Mouse (Mus musculus) neural tube, embryonic 11.5 days (tissue): ENCODE measurements around the gene Clptm1. TPM values are rescaled to one million over a fixed set of nuclear protein-coding genes. Genes with fewer than 3 reads are reported as not detected.

Source experiments
- ATAC-seq: fragments of 200-750 bp; cut with Nextera tagmentation; 2 replicates; pipeline ENCODE4 v1.8.0; 2017; ENCODE audit warnings: moderate number of reproducible peaks, mild to moderate bottlenecking, moderate TSS enrichment, moderate library complexity; ENCODE audit not compliant: insufficient read depth, low FRiP score, low TSS enrichment
- DNase-seq: peaks from one replicate; pipeline ENCODE4 v3.0.0-alpha.2; 2015; ENCODE audit warnings: low spot score
- H3K27ac ChIP-seq: fragments of 300-500 bp; sonication (generic); 2 replicates; pipeline ENCODE4 v1.5.1; 2014; ENCODE audit warnings: low read depth, mild to moderate bottlenecking, low read length
- H3K27me3 ChIP-seq: fragments of 300-500 bp; sonication (generic); 2 replicates; pipeline ENCODE4 v1.6.1; 2014; ENCODE audit warnings: mild to moderate bottlenecking, low read length, mixed read lengths; ENCODE audit not compliant: control insufficient read depth, insufficient read depth
- H3K36me3 ChIP-seq: fragments of 300-500 bp; sonication (generic); 2 replicates; pipeline ENCODE4 v1.6.1; 2014; ENCODE audit warnings: mild to moderate bottlenecking, low read length, moderate library complexity, mixed read lengths; ENCODE audit not compliant: control insufficient read depth, insufficient read depth
- H3K4me1 ChIP-seq: fragments of 300-500 bp; sonication (generic); 2 replicates; pipeline ENCODE4 v1.6.1; 2014; ENCODE audit warnings: low read length, mixed read lengths; ENCODE audit not compliant: control insufficient read depth, insufficient read depth
- H3K4me2 ChIP-seq: fragments of 300-500 bp; sonication (generic); 2 replicates; pipeline ENCODE4 v1.6.1; 2014; ENCODE audit warnings: low read depth, mild to moderate bottlenecking, moderate library complexity
- H3K4me3 ChIP-seq: fragments of 300-500 bp; sonication (generic); 2 replicates; pipeline ENCODE4 v1.5.1; 2014; ENCODE audit warnings: low read depth, low read length
- H3K9ac ChIP-seq: fragments of 300-500 bp; sonication (generic); 2 replicates; pipeline ENCODE4 v1.6.1; 2014; ENCODE audit warnings: mild to moderate bottlenecking, low read length
- H3K9me3 ChIP-seq: fragments of 300-500 bp; sonication (generic); 2 replicates; pipeline ENCODE4 v1.6.1; 2016; ENCODE audit warnings: low read length; ENCODE audit not compliant: control insufficient read depth
- WGBS: fragments of 180-500 bp; shearing (Covaris S2); extraction: QIAGEN DNeasy Blood & Tissue Kit; methylation state at CpG from one replicate; pipeline ENCODE4 v1.1.7; 2014; 5-methylcytosine and 5-hydroxymethylcytosine counted together
- polyA plus RNA-seq: library from polyadenylated mRNA; unstranded; fragments of >200 nt; fragmentation: Nextera tagmentation; extraction: Ambion mirVana; gene quantifications from 2 replicates; pipeline ENCODE4 v1.2.1, GENCODE M21; 2014

Clptm1 gene
- polyA plus RNA-seq, 1 experiment from 2014 or later = 104 TPM

DNA sequence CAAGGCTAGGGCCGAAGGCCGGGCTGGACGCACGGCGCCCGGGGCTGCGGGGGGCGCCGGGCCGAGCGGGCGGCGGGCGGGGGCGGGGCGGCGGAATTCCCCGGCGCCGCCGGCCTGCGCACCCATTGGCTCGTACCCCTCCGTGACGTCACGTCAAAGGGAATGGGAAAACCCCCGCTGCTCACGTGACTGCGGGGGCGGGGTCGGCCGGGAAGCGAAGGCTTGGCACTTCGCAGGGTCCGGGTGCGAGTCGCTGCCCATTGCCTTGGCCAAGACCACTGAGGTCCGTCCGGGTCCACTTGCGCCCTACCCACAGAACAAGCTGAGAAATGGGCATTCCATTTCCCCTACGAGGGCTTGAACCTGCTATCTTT, 35.5 kb downstream of the Clptm1 start, which contains the start of gene Relb:
Relb (minus strand) TSS at position 78 of the 374 bp plus-strand sequence.
- 1% methylated on average over 25 of the region's 41 CpGs for WGBS
- no peaks in the 10 kb centered on the region for H3K4me1 ChIP-seq
- H3K27me3 ChIP-seq = no peaks in the 10 kb centered on the region
- peak within 1 kb of the TSS; percentile 73 for H3K4me3 ChIP-seq
- ATAC-seq (peak; percentile 75), DNase-seq (peak; percentile 91)
- H3K4me2 ChIP-seq = peak within 1 kb of the TSS; percentile 91
- peak within 1 kb of the TSS; percentile 42 for H3K9ac ChIP-seq
- no peaks in the 10 kb centered on the region for H3K9me3 ChIP-seq
- H3K36me3 ChIP-seq = peaks cover 10% of the 10 kb centered on the region
- no peak within 1 kb of the TSS for H3K27ac ChIP-seq

DNA sequence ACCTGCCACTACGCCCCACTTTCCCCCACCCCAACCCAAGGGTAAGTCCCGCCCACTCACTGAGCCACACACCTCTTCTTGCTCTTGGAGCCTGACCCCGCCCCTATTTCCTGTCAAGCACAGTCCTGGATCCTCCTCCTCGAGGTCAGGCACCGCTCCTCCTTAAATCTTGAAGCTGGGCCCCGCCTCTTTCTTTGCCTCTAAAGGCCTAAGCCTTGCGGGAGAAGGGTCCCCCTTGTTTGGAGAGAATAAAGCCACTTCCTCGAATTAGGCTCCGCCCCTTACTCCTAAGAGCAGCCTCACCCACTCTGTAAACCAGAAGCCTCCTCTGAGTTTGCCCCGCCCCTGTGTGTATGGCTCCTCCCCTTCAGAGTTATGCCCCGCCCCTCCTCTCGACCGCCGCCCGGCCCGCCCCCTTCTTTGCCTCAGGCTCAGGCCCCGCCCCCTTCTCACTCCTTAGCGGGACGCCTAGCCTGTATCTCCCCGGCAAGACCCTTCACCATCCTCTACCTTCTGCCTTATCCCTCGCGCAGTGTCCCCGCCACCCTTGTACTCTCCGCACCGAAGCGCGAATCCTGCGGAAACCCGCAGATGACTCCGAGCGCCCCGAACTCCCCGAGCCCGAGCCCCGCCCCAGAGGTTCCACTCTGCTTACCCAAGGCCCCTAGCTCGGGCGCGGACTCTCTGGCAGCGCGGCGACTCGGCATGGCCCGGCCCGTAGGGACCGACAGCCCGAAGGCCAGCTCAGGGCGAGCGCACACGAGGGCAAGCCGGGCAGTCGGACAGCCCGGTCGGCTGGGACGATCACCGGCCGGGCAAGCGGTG, 36.1 kb downstream of the Clptm1 start:
- ATAC-seq (peak; percentile 86), DNase-seq (peak; percentile 87)
- H3K27ac ChIP-seq = no peak overlapping the region
- no peaks in the 10 kb centered on the region for H3K4me1 ChIP-seq
- H3K9me3 ChIP-seq = no peaks in the 10 kb centered on the region
- H3K4me2 ChIP-seq = peak overlapping the region; percentile 91
- no peaks in the 10 kb centered on the region for H3K27me3 ChIP-seq
- under 1% methylated on average over 51 of the region's 57 CpGs for WGBS
- peak overlapping the region; percentile 73 for H3K4me3 ChIP-seq
- H3K9ac ChIP-seq = peak overlapping the region; percentile 42
- peaks cover 7% of the 10 kb centered on the region for H3K36me3 ChIP-seq

DNA sequence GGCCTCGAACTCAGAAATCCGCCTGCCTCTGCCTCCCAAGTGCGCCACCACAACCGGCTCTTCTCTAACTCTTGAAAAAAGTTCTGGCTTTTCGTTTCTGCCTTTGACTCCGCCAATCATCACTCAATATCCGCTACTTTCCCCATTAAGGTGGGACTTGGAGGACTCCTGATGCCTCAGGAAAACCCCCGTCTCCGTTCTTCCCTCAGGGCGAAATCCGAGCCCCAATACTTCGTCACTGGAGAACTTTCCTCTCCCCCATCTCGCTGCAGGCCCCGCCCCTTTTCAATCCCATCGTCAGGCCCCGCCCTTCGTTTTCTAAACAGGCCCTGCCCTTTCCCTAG, 36.7 kb downstream of the Clptm1 start:
- DNase-seq (no peak), ATAC-seq (no peak)
- Histone ChIP-seq H3K4me3 (peak overlapping the region; percentile 73), H3K4me1 (no peaks in the 10 kb centered on the region), H3K36me3 (0 out of 2 replicates have a peak, but pooled peaks cover 2% of the 10 kb centered on the region), H3K9ac (no peak overlapping the region), H3K27ac (no peak overlapping the region), H3K4me2 (peak overlapping the region; percentile 91), H3K27me3 (no peaks in the 10 kb centered on the region), H3K9me3 (no peaks in the 10 kb centered on the region)
- 14% methylated on average over 17 of the region's 17 CpGs for WGBS

DNA sequence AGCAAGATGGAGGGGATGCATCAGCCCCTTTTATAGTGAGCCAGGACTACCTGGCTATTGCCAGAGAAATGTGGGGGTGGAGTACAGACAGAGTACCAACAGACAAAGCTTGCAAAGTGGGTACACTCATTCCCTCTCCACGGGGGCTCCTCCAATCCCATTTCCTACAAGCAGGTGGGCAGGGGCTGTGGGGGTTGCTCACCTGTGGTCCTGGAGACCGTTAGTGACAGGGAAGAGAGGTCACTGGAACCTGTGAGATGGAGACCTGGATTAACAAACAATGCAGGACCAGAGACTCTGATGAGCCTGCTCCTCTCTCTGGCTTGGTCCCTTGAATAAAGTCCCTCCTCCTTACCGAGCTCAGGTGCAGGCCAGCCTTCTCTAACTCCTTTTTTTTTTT, 37.1 kb downstream of the Clptm1 start:
- Histone ChIP-seq H3K4me1 (no peaks in the 10 kb centered on the region), H3K9me3 (no peaks in the 10 kb centered on the region), H3K36me3 (0 out of 2 replicates have a peak, but pooled peaks cover under 1% of the 10 kb centered on the region), H3K4me2 (peak overlapping the region; percentile 91; the same call in 1 of the 2 replicates), H3K27ac (no peak overlapping the region), H3K9ac (no peak overlapping the region), H3K27me3 (no peaks in the 10 kb centered on the region), H3K4me3 (no peak overlapping the region)
- ATAC-seq (no peak), DNase-seq (no peak)
- 59% methylated on average over 3 of the region's 3 CpGs for WGBS

DNA sequence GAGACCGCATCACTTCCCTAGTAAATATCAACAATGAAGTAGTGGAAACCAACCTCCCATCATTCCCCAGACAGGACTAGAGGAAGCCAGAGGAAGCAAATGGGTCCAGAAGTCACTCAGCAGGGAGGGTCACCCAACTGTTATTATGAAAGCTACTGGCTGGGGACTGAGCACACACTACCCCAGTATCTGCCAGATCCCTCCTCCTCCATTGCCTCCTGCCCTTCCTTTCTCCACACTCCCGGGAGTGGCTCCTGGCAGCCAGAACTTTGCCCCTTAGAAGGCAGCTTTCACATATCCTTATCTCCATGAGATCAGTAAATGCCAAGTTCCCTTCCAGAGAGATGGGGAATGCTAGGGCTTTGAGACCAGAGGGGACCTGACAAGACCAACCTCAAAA, 41.4 kb downstream of the Clptm1 start:
- no peak overlapping the region for H3K4me3 ChIP-seq
- no peaks in the 10 kb centered on the region for H3K9me3 ChIP-seq
- H3K4me1 ChIP-seq = 0 out of 2 replicates have a peak, but pooled peaks cover 4% of the 10 kb centered on the region
- ATAC-seq = no peak
- H3K27me3 ChIP-seq = peaks cover 3% of the 10 kb centered on the region; the same call in 1 of the 2 replicates
- DNase-seq = no peak
- H3K27ac ChIP-seq = no peak overlapping the region
- no peaks in the 10 kb centered on the region for H3K36me3 ChIP-seq
- no peak overlapping the region for H3K9ac ChIP-seq
- no peak overlapping the region for H3K4me2 ChIP-seq
- WGBS = 72% methylated on average over 2 of the region's 2 CpGs

DNA sequence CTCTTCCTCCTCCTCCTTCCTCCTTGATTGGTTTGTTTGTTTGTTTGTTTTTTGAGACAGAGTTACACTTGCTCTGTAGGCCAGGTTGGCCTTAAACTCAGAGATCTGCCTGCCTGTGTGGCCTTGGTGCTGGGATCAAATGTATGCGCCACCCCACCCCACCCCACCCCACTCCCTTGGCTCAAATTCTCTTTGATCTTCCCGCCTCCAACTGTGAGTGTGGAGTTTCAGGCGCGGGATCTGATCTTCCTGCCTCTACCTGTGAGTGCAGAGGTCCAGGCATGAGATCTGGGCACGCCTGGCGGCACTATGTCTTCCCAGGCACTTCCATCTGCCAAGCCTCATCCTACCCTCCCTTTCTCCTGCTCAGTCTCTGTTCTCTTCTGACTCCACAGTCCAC, 42.6 kb downstream of the Clptm1 start:
- no peak overlapping the region for H3K4me3 ChIP-seq
- H3K9ac ChIP-seq = no peak overlapping the region
- H3K4me2 ChIP-seq = no peak overlapping the region
- 0 out of 2 replicates have a peak, but pooled peaks cover 4% of the 10 kb centered on the region for H3K4me1 ChIP-seq
- ATAC-seq (no peak), DNase-seq (no peak)
- peaks cover 3% of the 10 kb centered on the region; the same call in 1 of the 2 replicates for H3K27me3 ChIP-seq
- H3K9me3 ChIP-seq = no peaks in the 10 kb centered on the region
- 30% methylated on average over 6 of the region's 6 CpGs for WGBS
- H3K36me3 ChIP-seq = no peaks in the 10 kb centered on the region
- H3K27ac ChIP-seq = no peak overlapping the region

DNA sequence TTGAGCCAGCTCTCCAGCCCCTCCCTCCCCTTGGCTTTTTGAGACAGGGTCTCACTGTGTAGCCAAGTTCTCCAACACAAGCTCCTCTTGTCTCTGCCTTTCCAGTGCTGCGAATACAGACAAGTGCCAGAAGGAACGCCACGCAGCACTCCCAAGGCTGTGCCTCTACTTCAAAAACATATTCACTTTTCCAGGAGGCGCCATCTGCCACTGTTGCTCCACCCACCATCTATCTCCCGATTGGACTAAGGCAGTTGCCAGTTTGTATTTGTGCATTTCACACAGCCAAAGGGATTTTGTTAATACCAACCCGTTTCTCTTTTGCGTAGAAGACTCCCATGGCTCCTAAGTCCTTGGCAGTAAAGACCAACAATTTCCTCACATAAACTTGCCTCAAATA, 44.0 kb downstream of the Clptm1 start:
- WGBS = 89% methylated on average over 7 of the region's 7 CpGs
- Histone ChIP-seq H3K4me1 (0 out of 2 replicates have a peak, but pooled peaks cover 4% of the 10 kb centered on the region), H3K4me3 (no peak overlapping the region), H3K9ac (no peak overlapping the region), H3K4me2 (no peak overlapping the region), H3K9me3 (no peaks in the 10 kb centered on the region), H3K27ac (no peak overlapping the region), H3K36me3 (no peaks in the 10 kb centered on the region), H3K27me3 (peaks cover 3% of the 10 kb centered on the region; the same call in 1 of the 2 replicates)
- DNase-seq = no peak
- ATAC-seq = no peak

DNA sequence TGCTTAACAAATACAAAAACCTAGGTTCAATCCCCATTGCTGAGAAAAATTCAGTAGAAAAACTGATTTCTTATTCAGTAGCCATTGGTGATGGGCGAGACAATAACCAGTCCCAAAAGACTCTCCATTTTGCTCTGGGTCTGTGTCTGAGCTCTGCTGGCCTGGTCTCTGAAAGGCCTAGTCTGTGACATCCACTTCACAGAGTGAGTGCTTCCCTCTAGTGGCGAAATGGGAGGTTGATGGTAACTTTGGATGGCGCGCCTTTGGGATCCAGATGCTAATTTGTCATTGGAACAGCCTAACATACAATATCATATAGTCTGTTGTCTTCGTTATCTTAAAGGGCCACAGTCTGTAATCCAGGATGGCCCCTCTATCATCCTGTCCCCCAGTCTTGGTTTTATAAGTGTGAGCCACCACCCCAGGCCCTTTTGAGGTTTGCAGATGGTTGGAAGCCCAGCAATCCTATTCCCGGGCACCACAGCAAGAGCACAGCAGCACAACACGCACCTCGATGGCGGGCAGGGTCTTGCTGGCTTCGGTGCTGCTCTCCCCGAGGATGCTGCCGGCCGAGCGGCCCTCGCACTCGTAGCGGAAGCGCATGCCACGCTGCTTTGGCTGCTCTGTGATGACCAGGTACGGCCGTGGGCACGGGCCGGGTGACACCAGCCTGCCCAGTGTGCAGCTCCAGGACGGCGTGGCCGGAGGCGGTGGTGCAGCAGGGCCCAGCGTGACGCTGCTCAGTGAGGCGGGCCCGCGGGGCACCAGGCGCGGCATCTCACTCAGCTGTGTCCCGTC, 45.6 kb downstream of the Clptm1 start:
- WGBS = 8% methylated on average over 35 of the region's 35 CpGs
- Histone ChIP-seq H3K4me1 (0 out of 2 replicates have a peak, but pooled peaks cover 4% of the 10 kb centered on the region), H3K4me2 (peak overlapping the region; percentile 46), H3K27me3 (peaks cover 3% of the 10 kb centered on the region; the same call in 1 of the 2 replicates), H3K36me3 (no peaks in the 10 kb centered on the region), H3K9ac (peak overlapping the region; percentile 54), H3K27ac (0 out of 2 replicates have a peak overlapping the region, but pooled peaks have one; percentile 34), H3K9me3 (no peaks in the 10 kb centered on the region), H3K4me3 (peak overlapping the region; percentile 31)
- DNase-seq (peak; percentile 85), ATAC-seq (peak; percentile 69)
